Mouse (Mus musculus) heart, postnatal 4 days (tissue): ENCODE results near the gene Ube2dnl1. TPM values are rescaled to one million over a fixed set of nuclear protein-coding genes. Genes with fewer than 3 reads are reported as not detected.

Experiments
- DNase-seq: peaks from one replicate; pipeline ENCODE4 v3.0.0; 2021
- total RNA-seq, 2 experiments: library from RNA; stranded (reverse); gene quantifications; 2 replicates each; pipeline ENCODE4 v1.2.3; 2021

Ube2dnl1 gene
- not detected for total RNA-seq

GRCm38 (mm10) chrX:114904712-114905111 is at the start of gene Ube2dnl1:
Gene Ube2dnl1, plus strand, starts transcription at chrX:114905012.
- no peak for DNase-seq

DNA sequence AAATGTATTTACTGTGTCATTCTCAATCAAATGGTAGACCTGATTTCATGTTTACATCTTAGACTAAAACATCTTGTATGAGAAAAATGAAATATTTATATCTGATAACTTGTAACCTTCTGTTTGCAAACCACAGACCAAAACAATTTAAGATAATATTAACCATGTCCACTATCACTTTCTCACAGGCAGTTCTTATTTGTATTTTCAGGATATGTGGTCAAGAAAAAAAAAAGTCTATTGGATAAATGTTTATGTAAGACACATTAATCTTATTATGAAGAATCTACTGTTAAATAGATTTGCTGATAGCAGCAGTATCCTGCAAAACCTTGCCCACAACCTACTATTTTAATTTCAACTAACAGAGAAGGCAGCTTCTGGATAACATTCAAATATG is 9.3 kb upstream of the Ube2dnl1 start:
- no peak for DNase-seq

DNA sequence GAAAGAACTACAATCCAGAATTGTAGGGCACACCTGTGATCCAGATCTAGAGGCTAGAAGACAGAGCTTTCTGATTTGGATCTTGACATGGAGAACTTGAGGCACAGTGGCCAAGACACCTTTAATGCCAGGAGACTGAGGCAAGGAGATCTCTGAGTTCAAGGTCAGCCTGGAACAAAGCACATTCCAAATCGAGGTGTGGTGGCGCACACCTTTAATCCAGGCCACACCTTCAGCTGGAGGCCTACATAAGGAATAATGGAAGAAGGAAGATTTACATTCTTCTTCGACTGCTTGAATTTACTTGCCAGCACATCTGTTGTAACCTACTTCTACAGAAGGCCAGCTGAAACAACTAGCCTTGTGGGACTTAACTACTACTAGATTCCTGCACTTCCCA is 7.3 kb upstream of the Ube2dnl1 start:
- DNase-seq: no peak

DNA sequence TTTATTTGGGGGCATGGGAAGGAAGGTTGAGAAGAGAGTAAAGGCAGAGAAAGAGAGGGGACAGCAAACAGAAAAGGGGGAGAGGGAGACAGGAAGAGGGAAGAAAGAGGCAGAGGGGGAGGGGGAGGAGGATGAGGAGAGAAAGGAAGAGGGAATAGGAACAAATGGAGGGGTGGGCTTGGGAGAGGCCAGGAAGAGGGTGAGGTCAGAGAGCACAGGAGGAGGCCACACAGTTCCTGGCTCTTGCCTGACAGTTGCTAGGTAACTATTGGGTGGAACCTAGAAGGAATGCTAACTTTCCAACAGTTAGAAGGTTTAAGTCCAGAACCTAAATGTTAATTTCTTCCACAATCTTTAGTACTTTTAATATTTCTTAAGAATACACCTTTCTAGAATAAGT is 1.4 kb upstream of the Ube2dnl1 start:
- no peak for DNase-seq

- DNase-seq: peak; percentile 3
Measured at GRCm38 (mm10) chrX:114907282-114907681, 2.5 kb downstream of the Ube2dnl1 start, which contains the start of gene Ube2dnl2. Gene Ube2dnl2, plus strand, starts transcription at chrX:114907582.

DNA sequence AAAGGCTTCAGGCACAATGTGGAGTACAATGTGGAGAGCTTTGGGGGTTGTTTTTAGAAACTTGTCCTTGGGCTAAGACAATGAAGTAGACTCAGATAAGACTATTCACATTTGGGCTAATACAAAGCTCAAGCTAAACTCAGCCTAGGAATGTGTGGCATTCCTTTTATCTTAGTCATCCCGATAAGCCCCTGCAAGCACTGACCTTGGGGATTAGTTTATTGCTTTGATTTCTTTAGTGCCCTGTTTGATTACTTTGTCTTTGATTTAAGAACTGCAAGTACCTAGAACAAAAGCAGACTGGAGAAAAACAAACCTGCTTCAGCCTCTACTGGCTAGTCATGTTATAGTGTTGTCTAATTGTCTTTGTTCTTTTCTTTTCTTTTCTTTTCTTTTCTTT is 50.3 kb downstream of the Ube2dnl1 start:
- no peak for DNase-seq

Other genes with a start within 250 kb of the Ube2dnl1 start
- not detected for gene Ube2dnl2, start 2.6 kb downstream of the Ube2dnl1 start, total RNA-seq